Mouse (Mus musculus): ENCODE measurements around the gene Hc. TPM values are rescaled to one million over a fixed set of nuclear protein-coding genes. Genes with fewer than 3 reads are reported as not detected.

Gene Hc
- total and polyA plus RNA-seq, 3 experiments = 0.06 TPM; not detected in 2

DNA sequence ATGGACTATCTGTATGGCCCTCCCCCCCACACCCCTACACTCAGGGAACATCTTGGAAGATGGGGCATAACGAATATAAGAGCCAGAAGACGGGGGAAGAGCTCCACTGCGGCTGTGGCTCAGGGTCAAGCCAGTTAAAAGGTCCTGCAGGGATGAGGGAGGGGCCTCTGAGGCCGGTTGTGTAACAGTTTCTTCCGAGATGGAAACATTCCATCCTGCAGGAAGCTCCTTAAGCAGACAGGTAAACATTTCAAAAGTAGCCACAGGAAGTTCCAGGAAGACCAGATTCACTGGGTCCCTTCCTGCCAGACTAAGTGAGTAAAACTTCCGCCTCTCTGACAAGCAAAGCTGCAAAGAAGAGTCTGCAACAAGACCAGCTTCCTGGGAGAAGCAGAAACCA, 45.4 kb downstream of the Hc start:
- no peak overlapping the region for H3K4me3 ChIP-seq
- TF ChIP-seq EP300 (IDR thresholded peaks at IDR 0.05; ENCODE audit: insufficient read depth, low read depth, low read length) = no peak
- TF ChIP-seq CTCF (IDR thresholded peaks at IDR 0.05) = no peak
- no peak for TF ChIP-seq POLR2A (IDR thresholded peaks at IDR 0.05; ENCODE audit: insufficient read depth, low read depth, low read length)
- no peaks in the 10 kb centered on the region for H3K27me3 ChIP-seq (ENCODE audit: control insufficient read depth, insufficient read depth, low read length)
- H3K4me1 ChIP-seq (ENCODE audit: control insufficient read depth, insufficient read depth, low read length) = no peaks in the 10 kb centered on the region
- DNase-seq = no peak
- WGBS = 22% methylated on average over 6 of the region's 6 CpGs
- intact Hi-C loops (cut with DNase I) = no loop called here
- H3K27ac ChIP-seq = no peak overlapping the region
- H3K36me3 ChIP-seq (ENCODE audit: control insufficient read depth, insufficient read depth, low read length) = no peaks in the 10 kb centered on the region
- no peaks in the 10 kb centered on the region for H3K79me2 ChIP-seq (replicated peaks; ENCODE audit: control insufficient read depth, insufficient read depth, low read length)
- no peak overlapping the region for H3K9ac ChIP-seq (ENCODE audit: low read depth, low read length)

DNA sequence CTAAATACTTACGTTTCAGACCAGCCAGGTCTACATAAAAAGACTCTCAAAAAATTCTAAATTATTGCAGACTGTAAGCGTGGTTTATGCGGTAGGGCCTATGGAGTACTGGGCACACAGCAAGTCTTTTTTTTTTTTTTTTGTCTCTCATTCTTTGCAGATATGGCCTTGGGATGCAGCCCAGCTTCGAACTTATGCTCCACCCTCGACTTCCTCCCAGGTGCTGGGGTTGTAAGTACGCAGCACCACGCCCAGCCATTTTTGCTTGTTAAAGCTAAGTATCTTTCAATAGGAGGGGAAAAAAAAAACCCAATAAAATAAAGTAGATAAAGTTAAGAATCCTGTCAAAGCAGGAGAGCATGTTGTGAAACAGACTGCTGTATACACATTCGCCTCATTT, 49.6 kb downstream of the Hc start:
- TF ChIP-seq EP300 (IDR thresholded peaks at IDR 0.05; ENCODE audit: insufficient read depth, low read depth, low read length) (no peak), CTCF (IDR thresholded peaks at IDR 0.05) (no peak), POLR2A (IDR thresholded peaks at IDR 0.05; ENCODE audit: insufficient read depth, low read depth, low read length) (no peak)
- no peak overlapping the region for H3K27ac ChIP-seq
- no peaks in the 10 kb centered on the region for H3K27me3 ChIP-seq (ENCODE audit: control insufficient read depth, insufficient read depth, low read length)
- WGBS = 80% methylated on average over 8 of the region's 8 CpGs
- no peak overlapping the region for H3K4me3 ChIP-seq
- no peaks in the 10 kb centered on the region for H3K79me2 ChIP-seq (replicated peaks; ENCODE audit: control insufficient read depth, insufficient read depth, low read length)
- H3K9ac ChIP-seq (ENCODE audit: low read depth, low read length) = no peak overlapping the region
- no peak for DNase-seq
- H3K4me1 ChIP-seq (ENCODE audit: control insufficient read depth, insufficient read depth, low read length) = no peaks in the 10 kb centered on the region
- intact Hi-C loops (cut with DNase I) = no loop called here
- H3K36me3 ChIP-seq (ENCODE audit: control insufficient read depth, insufficient read depth, low read length) = no peaks in the 10 kb centered on the region

DNA sequence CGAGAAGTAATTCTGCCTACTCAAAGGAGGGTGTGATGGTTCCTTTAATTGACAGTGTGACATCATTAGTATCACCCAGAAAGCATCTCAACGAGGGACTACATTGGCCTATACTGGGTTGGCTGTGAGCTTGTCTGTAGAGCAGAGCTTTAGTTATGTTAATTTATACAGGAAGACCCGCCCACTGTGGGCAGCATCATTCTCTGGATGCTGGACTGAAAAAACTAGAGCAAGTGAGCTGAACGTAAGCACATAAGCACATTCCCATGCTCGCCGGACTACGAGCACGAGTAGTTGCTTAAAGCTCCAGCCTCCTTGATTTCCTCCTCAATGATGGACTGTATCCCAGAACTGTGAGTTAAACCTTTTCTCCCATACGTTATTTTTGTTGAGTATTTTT, 62.3 kb downstream of the Hc start:
- no peaks in the 10 kb centered on the region for H3K4me1 ChIP-seq (ENCODE audit: control insufficient read depth, insufficient read depth, low read length)
- 84% methylated on average over 9 of the region's 9 CpGs for WGBS
- no peaks in the 10 kb centered on the region for H3K79me2 ChIP-seq (replicated peaks; ENCODE audit: control insufficient read depth, insufficient read depth, low read length)
- no peaks in the 10 kb centered on the region for H3K27me3 ChIP-seq (ENCODE audit: control insufficient read depth, insufficient read depth, low read length)
- no peak overlapping the region for H3K4me3 ChIP-seq
- intact Hi-C loops (cut with DNase I) = no loop called here
- H3K27ac ChIP-seq = no peak overlapping the region
- H3K36me3 ChIP-seq (ENCODE audit: control insufficient read depth, insufficient read depth, low read length) = no peaks in the 10 kb centered on the region
- H3K9ac ChIP-seq (ENCODE audit: low read depth, low read length) = no peak overlapping the region
- no peak for DNase-seq
- TF ChIP-seq POLR2A (IDR thresholded peaks at IDR 0.05; ENCODE audit: insufficient read depth, low read depth, low read length) (no peak), CTCF (IDR thresholded peaks at IDR 0.05) (no peak), EP300 (IDR thresholded peaks at IDR 0.05; ENCODE audit: insufficient read depth, low read depth, low read length) (no peak)

DNA sequence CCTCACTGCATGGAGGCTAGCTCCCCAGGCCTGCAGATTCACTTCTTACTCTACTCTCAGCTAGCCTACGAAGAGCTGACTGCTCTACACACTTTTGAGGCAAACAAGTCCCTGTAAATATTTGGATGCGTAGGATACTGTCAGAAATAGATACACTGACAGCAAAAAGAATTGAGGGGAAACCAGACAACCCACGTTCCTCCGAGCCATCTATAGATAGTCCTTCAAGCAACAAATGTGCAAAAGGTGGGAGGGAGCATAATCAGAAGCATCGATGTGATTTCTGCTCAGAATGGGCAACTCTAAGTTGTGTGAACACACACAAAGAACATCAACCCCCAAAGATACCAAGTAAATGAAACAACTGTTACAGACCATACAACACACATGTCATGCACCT, 64.7 kb downstream of the Hc start:
- Histone ChIP-seq H3K4me3 (no peak overlapping the region), H3K9ac (ENCODE audit: low read depth, low read length) (no peak overlapping the region), H3K36me3 (ENCODE audit: control insufficient read depth, insufficient read depth, low read length) (no peaks in the 10 kb centered on the region), H3K27ac (no peak overlapping the region), H3K4me1 (ENCODE audit: control insufficient read depth, insufficient read depth, low read length) (peaks cover 1% of the 10 kb centered on the region), H3K79me2 (replicated peaks; ENCODE audit: control insufficient read depth, insufficient read depth, low read length) (no peaks in the 10 kb centered on the region), H3K27me3 (ENCODE audit: control insufficient read depth, insufficient read depth, low read length) (no peaks in the 10 kb centered on the region)
- no peak for TF ChIP-seq POLR2A (IDR thresholded peaks at IDR 0.05; ENCODE audit: insufficient read depth, low read depth, low read length)
- TF ChIP-seq CTCF (IDR thresholded peaks at IDR 0.05) = no peak
- no peak for TF ChIP-seq EP300 (IDR thresholded peaks at IDR 0.05; ENCODE audit: insufficient read depth, low read depth, low read length)
- WGBS = 80% methylated on average over 5 of the region's 5 CpGs
- DNase-seq = no peak
- intact Hi-C loops (cut with DNase I) = no loop called here

DNA sequence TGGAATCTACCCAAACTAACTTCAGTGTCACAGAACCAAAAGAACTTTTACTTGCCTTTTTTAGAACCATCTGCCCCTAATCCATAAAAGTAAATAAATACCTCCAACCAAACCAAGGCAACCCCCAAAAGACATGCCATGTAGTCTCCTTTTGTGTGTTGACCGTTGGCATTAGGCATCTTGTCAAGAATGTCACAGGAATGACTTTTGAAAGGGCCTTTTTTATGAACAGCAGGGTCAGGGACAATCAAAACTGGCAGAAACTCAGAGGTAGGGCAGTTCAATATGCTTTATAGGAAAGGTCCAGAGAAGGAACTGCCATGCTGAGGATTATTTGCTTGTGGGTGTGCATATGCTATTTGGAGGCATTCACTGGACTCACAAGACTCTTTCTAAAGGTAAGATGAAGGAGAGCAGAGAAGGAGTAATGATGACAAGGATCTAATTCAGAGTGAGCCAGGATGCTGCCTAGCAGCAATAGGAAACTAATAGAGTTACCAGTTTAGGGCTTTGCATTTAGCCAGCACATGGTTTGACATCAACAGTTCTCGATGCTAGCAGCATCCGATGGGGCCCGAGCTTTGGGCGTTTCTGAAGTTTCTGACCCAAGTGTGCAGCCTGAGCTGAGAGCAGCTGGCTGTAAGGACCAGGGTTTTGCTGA, 67.4 kb downstream of the Hc start:
- no peaks in the 10 kb centered on the region for H3K27me3 ChIP-seq (ENCODE audit: control insufficient read depth, insufficient read depth, low read length)
- intact Hi-C loops (cut with DNase I) = no loop called here
- WGBS = 81% methylated on average over 5 of the region's 5 CpGs

DNA sequence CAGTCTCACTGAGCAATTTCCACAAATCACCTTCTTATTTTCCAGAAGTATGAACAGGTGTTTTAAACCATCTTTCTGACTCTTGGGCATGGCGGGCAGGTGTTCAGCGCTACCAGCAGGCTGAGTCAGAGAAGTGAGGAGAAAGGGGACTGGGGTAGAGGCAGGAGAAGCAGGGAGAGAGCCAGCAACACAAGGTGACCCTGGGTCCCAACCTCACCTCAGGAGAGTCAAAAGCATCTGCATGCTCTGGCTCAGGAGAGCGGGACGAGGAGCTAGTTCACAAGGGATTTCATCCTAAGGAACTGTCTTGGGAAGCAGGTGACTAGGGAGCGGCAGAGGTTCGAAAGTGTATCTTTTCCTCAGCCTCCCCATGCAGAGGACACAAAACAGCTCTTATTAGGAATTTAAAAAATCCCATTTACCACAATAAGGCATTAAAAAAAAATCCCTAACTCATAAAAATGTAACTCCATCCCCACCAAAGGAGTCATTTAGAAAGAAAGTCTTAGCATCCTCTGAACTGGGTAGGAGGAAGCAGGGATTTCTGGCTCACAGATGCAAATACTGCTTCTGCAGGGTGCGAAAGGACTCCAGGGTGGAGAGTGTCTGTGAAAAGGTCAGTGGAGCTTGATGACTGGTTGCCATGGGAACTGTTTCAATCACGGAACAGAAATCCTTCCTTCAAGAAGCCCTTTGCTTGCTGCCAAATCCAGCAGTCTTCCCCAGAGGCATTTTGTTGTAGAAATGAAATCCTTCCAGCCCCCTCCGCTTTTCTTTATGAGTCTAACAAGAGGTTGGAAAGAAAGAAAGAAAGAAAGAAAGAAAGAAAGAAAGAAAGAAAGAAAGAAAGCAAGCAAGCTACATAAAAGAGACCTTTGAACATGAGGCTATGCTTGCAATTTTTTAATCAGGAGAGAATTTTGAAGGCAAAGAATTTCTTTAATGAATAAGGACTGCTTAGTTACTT, 68.2 kb downstream of the Hc start:
- no peak overlapping the region for H3K4me3 ChIP-seq
- no peaks in the 10 kb centered on the region for H3K27me3 ChIP-seq (ENCODE audit: control insufficient read depth, insufficient read depth, low read length)
- no peak overlapping the region for H3K9ac ChIP-seq (ENCODE audit: low read depth, low read length)
- no peak overlapping the region for H3K27ac ChIP-seq
- intact Hi-C loops (cut with DNase I) = no loop called here
- H3K36me3 ChIP-seq (ENCODE audit: control insufficient read depth, insufficient read depth, low read length) = no peaks in the 10 kb centered on the region
- H3K79me2 ChIP-seq (replicated peaks; ENCODE audit: control insufficient read depth, insufficient read depth, low read length) = no peaks in the 10 kb centered on the region
- no peak for TF ChIP-seq POLR2A (IDR thresholded peaks at IDR 0.05; ENCODE audit: insufficient read depth, low read depth, low read length)
- no peak for TF ChIP-seq EP300 (IDR thresholded peaks at IDR 0.05; ENCODE audit: insufficient read depth, low read depth, low read length)
- no peak for TF ChIP-seq CTCF (IDR thresholded peaks at IDR 0.05)
- 33% methylated on average over 9 of the region's 9 CpGs for WGBS
- peaks cover 1% of the 10 kb centered on the region for H3K4me1 ChIP-seq (ENCODE audit: control insufficient read depth, insufficient read depth, low read length)
- DNase-seq = no peak

More for the DNA sequence above, 67.4 kb downstream of the Hc start:
- Histone ChIP-seq H3K79me2 (replicated peaks; ENCODE audit: control insufficient read depth, insufficient read depth, low read length) (no peaks in the 10 kb centered on the region), H3K36me3 (ENCODE audit: control insufficient read depth, insufficient read depth, low read length) (no peaks in the 10 kb centered on the region), H3K4me3 (no peak overlapping the region), H3K27ac (no peak overlapping the region), H3K4me1 (ENCODE audit: control insufficient read depth, insufficient read depth, low read length) (peaks cover 1% of the 10 kb centered on the region), H3K9ac (ENCODE audit: low read depth, low read length) (no peak overlapping the region)
- TF ChIP-seq CTCF (IDR thresholded peaks at IDR 0.05) (no peak), EP300 (IDR thresholded peaks at IDR 0.05; ENCODE audit: insufficient read depth, low read depth, low read length) (no peak), POLR2A (IDR thresholded peaks at IDR 0.05; ENCODE audit: insufficient read depth, low read depth, low read length) (no peak)
- DNase-seq = no peak
